Mouse (Mus musculus): ENCODE results near the gene Cldnd1. TPM values are rescaled to one million over a fixed set of nuclear protein-coding genes. Genes with fewer than 3 reads are reported as not detected.

The Cldnd1 gene
- polyA plus RNA-seq (2015; fragmentation: Nextera tagmentation; extraction: Ambion mirVana), result 125 and 138 TPM in 2 replicates

DNA sequence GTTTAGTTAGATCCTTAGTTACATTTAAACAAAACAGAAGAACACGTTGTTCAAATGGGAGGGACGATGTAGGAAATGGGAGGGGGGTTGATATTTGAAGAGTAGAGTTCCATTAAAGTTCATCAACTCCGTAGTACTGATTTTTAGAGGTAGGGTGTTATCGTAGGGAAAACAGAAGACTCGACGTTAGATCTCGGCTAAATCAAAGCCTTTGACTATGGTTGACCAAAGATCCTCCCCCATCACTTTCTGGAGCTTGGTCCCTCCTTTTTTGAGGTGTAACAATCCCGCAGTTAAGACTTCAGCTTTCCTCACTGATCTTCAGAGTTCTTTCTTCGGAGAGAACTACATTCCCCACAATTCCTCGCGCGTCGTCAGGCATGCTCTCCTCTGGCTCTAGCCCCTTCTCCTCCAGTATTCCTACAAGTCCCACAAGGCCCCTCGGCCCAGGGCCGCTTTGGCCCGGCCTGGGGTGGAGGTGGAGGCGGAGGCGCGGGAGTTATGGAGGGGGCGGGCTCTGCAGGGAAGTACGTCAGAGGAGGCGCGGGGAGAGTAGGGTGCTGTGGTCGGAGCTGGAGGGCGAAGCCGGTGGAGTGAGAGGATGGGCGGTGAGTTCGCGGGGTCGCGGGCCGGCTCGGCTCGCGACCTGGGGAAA is at the start of gene Cldnd1:
TSS of gene Cldnd1 (plus strand) at position 434 of the 655 bp plus-strand sequence.
- Histone ChIP-seq H3K4me3 (replicated peaks; ENCODE audit: low read length) (peak within 1 kb of the TSS; percentile 68), H3K9me3 (replicated peaks; ENCODE audit: control insufficient read depth, low read length) (no peaks in the 10 kb centered on the region), H3K9ac (ENCODE audit: low read length) (peak within 1 kb of the TSS; percentile 83), H3K4me2 (ENCODE audit: low read depth, low read length) (peak within 1 kb of the TSS; percentile 62), H3K4me1 (ENCODE audit: control insufficient read depth, insufficient read depth, low read length) (peaks cover 4% of the 10 kb centered on the region), H3K27me3 (ENCODE audit: control insufficient read depth, insufficient read depth, low read length) (no peaks in the 10 kb centered on the region), H3K27ac (ENCODE audit: low read length) (peak within 1 kb of the TSS; percentile 83), H3K36me3 (ENCODE audit: control insufficient read depth, insufficient read depth, low read length) (peaks cover 14% of the 10 kb centered on the region)
- WGBS, result 1% methylated on average over 35 of the region's 35 CpGs
- peak; percentile 100 for ATAC-seq (ENCODE audit: insufficient read depth, low FRiP score)

DNA sequence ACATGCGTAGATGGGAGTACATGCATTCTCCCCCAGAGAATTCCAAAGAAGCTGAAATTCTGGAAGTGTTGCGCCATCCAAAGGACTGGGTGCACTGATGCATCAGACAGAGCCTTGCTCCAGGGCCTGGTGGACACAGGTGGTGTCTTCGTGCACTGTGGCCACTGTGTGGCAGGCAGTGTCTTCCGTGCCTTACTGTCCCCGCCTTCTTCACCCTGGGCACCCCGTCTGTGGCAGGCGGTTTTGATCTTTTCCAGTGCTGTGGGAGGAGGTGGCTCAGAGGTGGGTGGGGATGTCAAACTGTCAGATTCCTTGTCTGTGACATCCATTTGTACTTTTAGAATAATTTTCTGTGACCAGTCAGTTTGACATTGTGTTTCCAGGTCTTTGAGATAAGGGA is 49.0 kb upstream of the Cldnd1 start:
- Histone ChIP-seq H3K27ac (ENCODE audit: low read length) (no peak overlapping the region), H3K9ac (ENCODE audit: low read length) (no peak overlapping the region), H3K4me2 (ENCODE audit: low read depth, low read length) (no peak overlapping the region), H3K27me3 (ENCODE audit: control insufficient read depth, insufficient read depth, low read length) (no peaks in the 10 kb centered on the region), H3K4me1 (ENCODE audit: control insufficient read depth, insufficient read depth, low read length) (no peaks in the 10 kb centered on the region), H3K9me3 (replicated peaks; ENCODE audit: control insufficient read depth, low read length) (no peaks in the 10 kb centered on the region), H3K36me3 (ENCODE audit: control insufficient read depth, insufficient read depth, low read length) (peaks cover 17% of the 10 kb centered on the region; the same call in 1 of the 2 replicates), H3K4me3 (replicated peaks; ENCODE audit: low read length) (no peak overlapping the region)
- no peak for ATAC-seq (ENCODE audit: insufficient read depth, low FRiP score)
- WGBS, result 74% methylated on average over 7 of the region's 7 CpGs

DNA sequence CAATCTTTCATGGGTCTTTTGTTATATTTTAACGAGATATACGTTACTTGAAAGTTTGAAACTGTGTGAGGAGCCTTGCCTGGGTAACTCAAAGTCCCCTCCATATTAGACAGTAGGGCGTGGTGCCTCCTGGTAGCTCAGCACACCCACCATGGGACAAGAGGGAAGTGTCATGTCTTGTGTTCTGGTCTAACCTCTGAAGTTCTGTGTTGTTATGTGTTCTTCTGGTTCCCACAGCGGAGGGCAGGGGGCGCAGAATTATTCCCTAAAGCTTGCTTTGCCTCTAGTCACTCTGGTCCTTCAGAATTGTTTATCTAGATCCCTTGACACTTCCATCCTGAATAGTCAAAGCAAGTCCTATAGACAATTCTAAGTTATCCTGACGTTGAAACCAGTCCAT is 45.7 kb upstream of the Cldnd1 start:
- peaks cover 8% of the 10 kb centered on the region; the same call in 1 of the 2 replicates for H3K36me3 ChIP-seq (ENCODE audit: control insufficient read depth, insufficient read depth, low read length)
- ATAC-seq (ENCODE audit: insufficient read depth, low FRiP score), result no peak
- no peak overlapping the region for H3K4me3 ChIP-seq (replicated peaks; ENCODE audit: low read length)
- H3K27me3 ChIP-seq (ENCODE audit: control insufficient read depth, insufficient read depth, low read length), result no peaks in the 10 kb centered on the region
- H3K4me2 ChIP-seq (ENCODE audit: low read depth, low read length), result no peak overlapping the region
- no peak overlapping the region for H3K9ac ChIP-seq (ENCODE audit: low read length)
- no peaks in the 10 kb centered on the region for H3K9me3 ChIP-seq (replicated peaks; ENCODE audit: control insufficient read depth, low read length)
- no peaks in the 10 kb centered on the region for H3K4me1 ChIP-seq (ENCODE audit: control insufficient read depth, insufficient read depth, low read length)
- WGBS, result 89% methylated on average over 6 of the region's 6 CpGs
- no peak overlapping the region for H3K27ac ChIP-seq (ENCODE audit: low read length)

GRCm38 (mm10) chr16:58682870-58683269 is 44.8 kb upstream of the Cldnd1 start:
- Histone ChIP-seq H3K27ac (ENCODE audit: low read length) (no peak overlapping the region), H3K4me2 (ENCODE audit: low read depth, low read length) (no peak overlapping the region), H3K4me3 (replicated peaks; ENCODE audit: low read length) (no peak overlapping the region), H3K9ac (ENCODE audit: low read length) (no peak overlapping the region), H3K27me3 (ENCODE audit: control insufficient read depth, insufficient read depth, low read length) (no peaks in the 10 kb centered on the region), H3K4me1 (ENCODE audit: control insufficient read depth, insufficient read depth, low read length) (no peaks in the 10 kb centered on the region), H3K9me3 (replicated peaks; ENCODE audit: control insufficient read depth, low read length) (no peaks in the 10 kb centered on the region), H3K36me3 (ENCODE audit: control insufficient read depth, insufficient read depth, low read length) (peaks cover 8% of the 10 kb centered on the region; the same call in 1 of the 2 replicates)
- 73% methylated on average over 7 of the region's 7 CpGs for WGBS
- 0 out of 2 replicates have a peak, but pooled peaks have one; percentile 33 for ATAC-seq (ENCODE audit: insufficient read depth, low FRiP score)

GRCm38 (mm10) chr16:58683911-58684310 is 43.8 kb upstream of the Cldnd1 start:
- no peak overlapping the region for H3K27ac ChIP-seq (ENCODE audit: low read length)
- H3K4me2 ChIP-seq (ENCODE audit: low read depth, low read length), result no peak overlapping the region
- H3K4me3 ChIP-seq (replicated peaks; ENCODE audit: low read length), result no peak overlapping the region
- H3K9ac ChIP-seq (ENCODE audit: low read length), result no peak overlapping the region
- no peaks in the 10 kb centered on the region for H3K27me3 ChIP-seq (ENCODE audit: control insufficient read depth, insufficient read depth, low read length)
- peaks cover 5% of the 10 kb centered on the region; the same call in 1 of the 2 replicates for H3K36me3 ChIP-seq (ENCODE audit: control insufficient read depth, insufficient read depth, low read length)
- no peaks in the 10 kb centered on the region for H3K9me3 ChIP-seq (replicated peaks; ENCODE audit: control insufficient read depth, low read length)
- no peaks in the 10 kb centered on the region for H3K4me1 ChIP-seq (ENCODE audit: control insufficient read depth, insufficient read depth, low read length)
- no peak for ATAC-seq (ENCODE audit: insufficient read depth, low FRiP score)
- 94% methylated on average over 4 of the region's 4 CpGs for WGBS

- no peaks in the 10 kb centered on the region for H3K9me3 ChIP-seq (replicated peaks; ENCODE audit: control insufficient read depth, low read length)
- H3K4me3 ChIP-seq (replicated peaks; ENCODE audit: low read length), result no peak overlapping the region
- no peaks in the 10 kb centered on the region for H3K4me1 ChIP-seq (ENCODE audit: control insufficient read depth, insufficient read depth, low read length)
- H3K4me2 ChIP-seq (ENCODE audit: low read depth, low read length), result no peak overlapping the region
- no peak for ATAC-seq (ENCODE audit: insufficient read depth, low FRiP score)
- H3K27me3 ChIP-seq (ENCODE audit: control insufficient read depth, insufficient read depth, low read length), result no peaks in the 10 kb centered on the region
- H3K27ac ChIP-seq (ENCODE audit: low read length), result no peak overlapping the region
- no peak overlapping the region for H3K9ac ChIP-seq (ENCODE audit: low read length)
- H3K36me3 ChIP-seq (ENCODE audit: control insufficient read depth, insufficient read depth, low read length), result peaks cover 5% of the 10 kb centered on the region; the same call in 1 of the 2 replicates
These were observed 43.2 kb upstream of the Cldnd1 start for GRCm38 (mm10) chr16:58684537-58684936.

- Histone ChIP-seq H3K4me3 (replicated peaks; ENCODE audit: low read length) (no peak overlapping the region), H3K9me3 (replicated peaks; ENCODE audit: control insufficient read depth, low read length) (no peaks in the 10 kb centered on the region), H3K4me1 (ENCODE audit: control insufficient read depth, insufficient read depth, low read length) (no peaks in the 10 kb centered on the region), H3K9ac (ENCODE audit: low read length) (no peak overlapping the region), H3K4me2 (ENCODE audit: low read depth, low read length) (no peak overlapping the region), H3K27ac (ENCODE audit: low read length) (no peak overlapping the region), H3K27me3 (ENCODE audit: control insufficient read depth, insufficient read depth, low read length) (no peaks in the 10 kb centered on the region), H3K36me3 (ENCODE audit: control insufficient read depth, insufficient read depth, low read length) (peaks cover under 1% of the 10 kb centered on the region; the same call in 1 of the 2 replicates)
- ATAC-seq (ENCODE audit: insufficient read depth, low FRiP score), result no peak
- 69% methylated on average over 20 of the region's 20 CpGs for WGBS
These were observed 41.9 kb upstream of the Cldnd1 start for GRCm38 (mm10) chr16:58685548-58686537.

GRCm38 (mm10) chr16:58688534-58688933 is 39.2 kb upstream of the Cldnd1 start:
- no peak overlapping the region for H3K4me2 ChIP-seq (ENCODE audit: low read depth, low read length)
- 82% methylated on average over 1 of the region's 1 CpGs for WGBS
- ATAC-seq (ENCODE audit: insufficient read depth, low FRiP score), result no peak
- H3K9me3 ChIP-seq (replicated peaks; ENCODE audit: control insufficient read depth, low read length), result no peaks in the 10 kb centered on the region
- H3K36me3 ChIP-seq (ENCODE audit: control insufficient read depth, insufficient read depth, low read length), result no peaks in the 10 kb centered on the region
- no peaks in the 10 kb centered on the region for H3K27me3 ChIP-seq (ENCODE audit: control insufficient read depth, insufficient read depth, low read length)
- H3K27ac ChIP-seq (ENCODE audit: low read length), result no peak overlapping the region
- H3K4me3 ChIP-seq (replicated peaks; ENCODE audit: low read length), result no peak overlapping the region
- no peaks in the 10 kb centered on the region for H3K4me1 ChIP-seq (ENCODE audit: control insufficient read depth, insufficient read depth, low read length)
- no peak overlapping the region for H3K9ac ChIP-seq (ENCODE audit: low read length)
